Comparison of ENCODE assay signal across 1 mouse cellular context in the genomic region with DNA sequence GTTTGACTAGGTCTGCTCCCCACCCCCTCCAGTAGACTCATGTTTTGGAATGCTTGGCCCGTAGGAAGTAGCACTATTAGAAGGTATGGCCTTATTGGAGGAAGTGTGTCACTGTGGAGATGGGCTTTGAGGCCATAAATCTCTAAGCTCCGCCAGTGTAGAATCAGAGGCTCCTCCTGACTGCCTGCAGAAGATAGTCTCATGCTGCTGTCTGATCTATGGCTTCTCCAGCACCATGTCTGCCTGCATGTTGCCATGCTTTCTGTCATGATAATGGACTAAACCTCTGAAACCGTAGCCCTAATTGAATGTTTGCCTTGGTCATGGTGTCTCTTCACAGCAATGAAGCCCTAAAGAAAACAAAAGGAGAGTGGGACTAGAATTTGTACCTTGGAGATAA.
TF ChIP-seq lines count a peak whose summit lies in the region.

No protein-coding gene starts in this region.

TF ChIP-seq in MEL, 35 proteins besides CTCF, POLR2A, EP300 and RAD21:
- TF ChIP-seq TAL1 (IDR thresholded peaks at IDR 0.05; ENCODE audit: low read length) (peak; percentile 64), USF2 (IDR thresholded peaks at IDR 0.05; ENCODE audit: borderline replicate concordance in 1 of 2, insufficient read depth in 1 of 2, low read depth in 1 of 2, low read length in 2 of 2) (no peak), ZNF384 (IDR thresholded peaks at IDR 0.05; ENCODE audit: low read depth, low read length) (no peak), GATA1 (IDR thresholded peaks at IDR 0.05; ENCODE audit: low read depth, low read length) (peak; percentile 37; the same call in 1 of the 2 replicates), HCFC1 (IDR thresholded peaks at IDR 0.05; ENCODE audit: low read depth, low read length) (no peak)
TF ChIP-seq in MEL: peak in this region for 2.
